Mouse (Mus musculus): ENCODE results near the gene Fam196a. TPM values are rescaled to one million over a fixed set of nuclear protein-coding genes. Genes with fewer than 3 reads are reported as not detected.

Gene Fam196a
- polyA plus RNA-seq (2014; fragmentation: Illumina TruSeq; extraction: RNeasy Lipid Tissue Mini Kit (QIAGEN cat#74804); ENCODE audit: low read depth, low replicate concordance) = 2.0 TPM

GRCm38 (mm10) chr7:134937927-134938609 lies at the start of gene Fam196a:
TSS of gene Fam196a (minus strand) at chr7:134938430.

Data from adrenal gland, adult 10 weeks (tissue).